Mouse (Mus musculus) lung, adult 2 months (tissue): ENCODE results near the gene Usp27x. TPM values are rescaled to one million over a fixed set of nuclear protein-coding genes. Genes with fewer than 3 reads are reported as not detected.

ENCODE experiments used
- DNase-seq: peaks from one replicate; pipeline ENCODE4 v3.0.0; 2022
- H3K4me1 ChIP-seq: fragments of 200-500 bp; 2 replicates; pipeline ENCODE4 v1.6.1; 2011; ENCODE audit warnings: low read length; ENCODE audit not compliant: control insufficient read depth, insufficient read depth
- H3K4me3 ChIP-seq: fragments of 200-500 bp; replicated peaks from 2 replicates; pipeline ENCODE3; 2011; ENCODE audit warnings: low read depth, mild to moderate bottlenecking, control low read depth, low read length; ENCODE audit errors: extremely low read depth
- CTCF ChIP-seq: fragments of 200-500 bp; IDR thresholded peaks from 2 replicates; pipeline ENCODE4 v1.5.1; 2011; ENCODE audit warnings: mild to moderate bottlenecking, low read length, control low read depth; ENCODE audit not compliant: insufficient read depth
- POLR2A ChIP-seq: fragments of 200-500 bp; IDR thresholded peaks from 2 replicates; pipeline ENCODE4 v1.6.1; 2011; ENCODE audit warnings: low read depth, mild to moderate bottlenecking, control low read depth, low read length, borderline replicate concordance; ENCODE audit errors: extremely low read depth
- WGBS: fragments of 180-500 bp; shearing (Covaris S2); methylation state at CpG from one replicate; pipeline ENCODE4 v1.1.7; 2018; 5-methylcytosine and 5-hydroxymethylcytosine counted together
- polyA plus RNA-seq: library from polyadenylated mRNA; depleted of rRNA; stranded (reverse); fragments of >200 nt; gene quantifications from 2 replicates; pipeline ENCODE4 v1.2.3, GENCODE M21; 2012; rRNA removed

Gene Usp27x
- polyA plus RNA-seq, 1 experiment = 1.4 TPM

DNA sequence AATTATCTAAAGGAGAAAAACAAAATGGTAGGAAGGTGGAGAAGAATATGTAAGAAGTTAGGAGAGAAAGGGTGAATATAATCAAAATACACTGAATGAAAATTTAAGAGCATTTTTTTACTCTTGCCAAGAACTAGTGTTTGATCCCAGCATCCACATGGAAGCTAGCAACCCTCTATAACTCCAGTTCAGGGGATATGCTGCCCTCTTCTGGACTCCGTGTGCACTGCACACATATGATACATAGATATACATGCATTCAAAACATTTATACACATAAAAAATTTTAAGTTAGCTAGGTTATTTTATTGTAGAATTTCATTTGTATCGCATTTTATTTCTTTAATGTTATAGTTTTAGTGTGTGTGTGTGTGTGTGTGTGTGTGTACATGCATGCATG, 50.2 kb downstream of the Usp27x start:
- no peak for DNase-seq
- Histone ChIP-seq H3K4me3 (no peak overlapping the region), H3K4me1 (no peaks in the 10 kb centered on the region)
- 40% methylated on average over 2 of the region's 2 CpGs for WGBS
- no peak for TF ChIP-seq POLR2A
- no peak for TF ChIP-seq CTCF

DNA sequence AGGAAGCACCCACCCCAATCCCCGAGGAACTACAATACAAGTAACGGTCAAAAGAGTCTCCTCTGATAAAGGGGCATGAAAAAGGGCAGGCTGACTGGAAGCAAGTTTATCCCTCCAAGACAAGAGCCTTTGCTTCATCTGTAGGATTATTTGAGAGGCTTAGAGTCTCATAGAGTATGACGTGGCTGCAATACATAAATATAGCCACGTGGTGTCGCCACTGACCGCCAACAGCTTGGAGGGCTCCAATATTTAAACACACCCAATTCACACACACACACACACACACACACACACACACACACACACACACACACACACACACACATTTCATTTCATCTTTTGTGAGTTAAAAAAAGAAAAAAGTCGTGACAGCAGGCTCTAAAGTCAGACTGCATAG, 53.3 kb downstream of the Usp27x start:
- 20% methylated on average over 7 of the region's 7 CpGs for WGBS
- H3K4me3 ChIP-seq = no peak overlapping the region
- peak; percentile 45 for DNase-seq
- no peaks in the 10 kb centered on the region for H3K4me1 ChIP-seq
- peak; percentile 65 for TF ChIP-seq CTCF
- TF ChIP-seq POLR2A = no peak

Other genes starting within 250 kb of the Usp27x start
- gene Clcn5, start 56.5 kb downstream of the Usp27x start, polyA plus RNA-seq = 2.0 and 2.9 TPM in 2 replicates
- gene Foxp3, start 197.8 kb upstream of the Usp27x start, polyA plus RNA-seq = 0.37 and 0.59 TPM in 2 replicates
- 3.5 and 4.2 TPM in 2 replicates for gene Ppp1r3f, start 198.5 kb upstream of the Usp27x start, polyA plus RNA-seq
- 14.5 and 15.6 TPM in 2 replicates for gene Ccdc22, start 229.7 kb upstream of the Usp27x start, polyA plus RNA-seq
- gene Cacna1f, start 231.3 kb upstream of the Usp27x start, polyA plus RNA-seq = 0.08 and 0.11 TPM in 2 replicates